Mouse (Mus musculus) limb, embryonic 14.5 days (tissue): Measurements from ENCODE around the gene Gdpgp1. TPM values are rescaled to one million over a fixed set of nuclear protein-coding genes. Genes with fewer than 3 reads are reported as not detected.

ENCODE experiments used
- ATAC-seq: fragments of 200-750 bp; cut with Nextera tagmentation; 2 replicates; pipeline ENCODE4 v1.8.0; 2017; ENCODE audit warnings: low read depth, moderate number of reproducible peaks, moderate TSS enrichment; ENCODE audit not compliant: low FRiP score
- DNase-seq: peaks from one replicate; pipeline ENCODE4 v3.0.0-alpha.2; 2015; ENCODE audit warnings: low spot score
- H3K27ac ChIP-seq: fragments of 300-500 bp; sonication (generic); replicated peaks from 2 replicates; pipeline ENCODE4 v1.5.1; 2014; ENCODE audit warnings: low read depth, mild to moderate bottlenecking, low read length, moderate library complexity, mixed read lengths
- H3K27me3 ChIP-seq: fragments of 300-500 bp; sonication (generic); 2 replicates; pipeline ENCODE4 v1.6.1; 2014; ENCODE audit warnings: low read length, mixed read lengths; ENCODE audit not compliant: control insufficient read depth, insufficient read depth
- H3K36me3 ChIP-seq: fragments of 300-500 bp; sonication (generic); 2 replicates; pipeline ENCODE4 v1.6.1; 2014; ENCODE audit warnings: mild to moderate bottlenecking, low read length, moderate library complexity, mixed read lengths; ENCODE audit not compliant: control insufficient read depth, insufficient read depth
- H3K4me1 ChIP-seq: fragments of 300-500 bp; sonication (generic); 2 replicates; pipeline ENCODE4 v1.6.1; 2014; ENCODE audit warnings: antibody characterized with exemption, low read length, mixed read lengths; ENCODE audit not compliant: control insufficient read depth, insufficient read depth
- H3K4me2 ChIP-seq: fragments of 300-500 bp; sonication (generic); replicated peaks from 2 replicates; pipeline ENCODE4 v1.6.1; 2014; ENCODE audit warnings: low read depth, mild to moderate bottlenecking, low read length, moderate library complexity; ENCODE audit not compliant: severe bottlenecking
- H3K4me3 ChIP-seq: fragments of 300-500 bp; sonication (generic); replicated peaks from 2 replicates; pipeline ENCODE4 v1.5.1; 2014; ENCODE audit warnings: low read length
- H3K9ac ChIP-seq: fragments of 300-500 bp; sonication (generic); 2 replicates; pipeline ENCODE4 v1.6.1; 2014; ENCODE audit warnings: mild to moderate bottlenecking, low read depth, low read length, moderate library complexity; ENCODE audit not compliant: severe bottlenecking
- H3K9me3 ChIP-seq: fragments of 300-500 bp; sonication (generic); 2 replicates; pipeline ENCODE4 v1.6.1; 2016; ENCODE audit warnings: low read length; ENCODE audit not compliant: control insufficient read depth
- POLR2A ChIP-seq: fragments of 200-500 bp; IDR thresholded peaks from 2 replicates; pipeline ENCODE4 v1.8.0; 2012; ENCODE audit warnings: inconsistent platforms, mild to moderate bottlenecking, moderate library complexity, borderline replicate concordance; ENCODE audit not compliant: insufficient read depth, insufficient read length; ENCODE audit errors: extremely low read depth
- WGBS: fragments of 180-500 bp; shearing (Covaris S2); extraction: QIAGEN DNeasy Blood & Tissue Kit; methylation state at CpG from one replicate; pipeline ENCODE4 v1.1.7; 2014; 5-methylcytosine and 5-hydroxymethylcytosine counted together
- polyA plus RNA-seq, 2 experiments: library from polyadenylated mRNA; depleted of rRNA in 1 of 2; stranded (reverse) in 1 of 2; unstranded in 1 of 2; fragments of >200 nt; fragmentation: Nextera tagmentation in 1 of 2; extraction: Ambion mirVana in 1 of 2; gene quantifications; 2 replicates each; pipeline versions ENCODE4 v1.2.1 to v1.2.3; 2012 to 2014

The Gdpgp1 gene
- polyA plus RNA-seq, 2 experiments, result 2.0 to 2.1 TPM

GRCm38 (mm10) chr7:80215398-80215797 lies 17.3 kb upstream of the Gdpgp1 start:
- Histone ChIP-seq H3K4me2 (no peak overlapping the region), H3K4me3 (no peak overlapping the region), H3K9ac (peak overlapping the region; percentile 2; the same call in 1 of the 2 replicates), H3K27ac (no peak overlapping the region), H3K9me3 (no peaks in the 10 kb centered on the region), H3K36me3 (peaks cover 63% of the 10 kb centered on the region), H3K27me3 (no peaks in the 10 kb centered on the region), H3K4me1 (no peaks in the 10 kb centered on the region)
- 38% methylated on average over 3 of the region's 4 CpGs for WGBS
- DNase-seq (peak; percentile 82), ATAC-seq (peak; percentile 84)
- no peak for TF ChIP-seq POLR2A

GRCm38 (mm10) chr7:80216566-80216965 lies 16.1 kb upstream of the Gdpgp1 start:
- DNase-seq (no peak), ATAC-seq (peak; percentile 31; the same call in 1 of the 2 replicates)
- TF ChIP-seq POLR2A, result no peak
- H3K27ac ChIP-seq, result no peak overlapping the region
- H3K27me3 ChIP-seq, result no peaks in the 10 kb centered on the region
- no peak overlapping the region for H3K4me2 ChIP-seq
- H3K36me3 ChIP-seq, result peaks cover 74% of the 10 kb centered on the region
- 72% methylated on average over 8 of the region's 8 CpGs for WGBS
- no peaks in the 10 kb centered on the region for H3K9me3 ChIP-seq
- H3K4me3 ChIP-seq, result no peak overlapping the region
- no peaks in the 10 kb centered on the region for H3K4me1 ChIP-seq
- no peak overlapping the region for H3K9ac ChIP-seq

DNA sequence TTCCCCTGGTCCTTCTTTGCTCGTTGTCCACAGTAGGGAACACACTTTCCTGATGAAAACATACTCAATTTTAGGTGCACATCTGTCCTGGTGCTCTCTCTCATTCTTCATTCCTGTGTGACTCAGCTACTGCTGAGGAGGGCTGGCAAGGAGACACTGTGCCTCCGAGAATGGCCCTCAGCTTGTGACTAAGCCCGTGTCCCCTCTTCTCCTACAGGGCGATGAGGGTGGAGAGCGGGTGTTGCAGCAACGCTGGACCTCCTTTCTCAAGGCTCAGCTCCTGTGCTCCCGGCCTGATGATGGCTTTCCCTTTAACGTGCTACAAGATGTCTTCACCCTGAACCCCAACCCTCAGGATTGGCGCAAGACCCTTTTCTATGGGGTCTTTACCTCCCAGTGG lies 14.0 kb upstream of the Gdpgp1 start:
- Histone ChIP-seq H3K4me2 (no peak overlapping the region), H3K27ac (no peak overlapping the region), H3K27me3 (no peaks in the 10 kb centered on the region), H3K36me3 (peaks cover 82% of the 10 kb centered on the region), H3K9me3 (no peaks in the 10 kb centered on the region), H3K4me3 (no peak overlapping the region), H3K4me1 (no peaks in the 10 kb centered on the region), H3K9ac (no peak overlapping the region)
- DNase-seq, result no peak
- ATAC-seq, result no peak
- 95% methylated on average over 9 of the region's 9 CpGs for WGBS
- no peak for TF ChIP-seq POLR2A

GRCm38 (mm10) chr7:80220237-80220797 lies 12.3 kb upstream of the Gdpgp1 start:
- Histone ChIP-seq H3K4me1 (no peaks in the 10 kb centered on the region), H3K27ac (no peak overlapping the region), H3K9me3 (no peaks in the 10 kb centered on the region), H3K9ac (no peak overlapping the region), H3K36me3 (peaks cover 88% of the 10 kb centered on the region), H3K4me3 (no peak overlapping the region), H3K4me2 (no peak overlapping the region), H3K27me3 (no peaks in the 10 kb centered on the region)
- no peak for TF ChIP-seq POLR2A
- 93% methylated on average over 9 of the region's 9 CpGs for WGBS
- no peak for DNase-seq
- no peak for ATAC-seq

DNA sequence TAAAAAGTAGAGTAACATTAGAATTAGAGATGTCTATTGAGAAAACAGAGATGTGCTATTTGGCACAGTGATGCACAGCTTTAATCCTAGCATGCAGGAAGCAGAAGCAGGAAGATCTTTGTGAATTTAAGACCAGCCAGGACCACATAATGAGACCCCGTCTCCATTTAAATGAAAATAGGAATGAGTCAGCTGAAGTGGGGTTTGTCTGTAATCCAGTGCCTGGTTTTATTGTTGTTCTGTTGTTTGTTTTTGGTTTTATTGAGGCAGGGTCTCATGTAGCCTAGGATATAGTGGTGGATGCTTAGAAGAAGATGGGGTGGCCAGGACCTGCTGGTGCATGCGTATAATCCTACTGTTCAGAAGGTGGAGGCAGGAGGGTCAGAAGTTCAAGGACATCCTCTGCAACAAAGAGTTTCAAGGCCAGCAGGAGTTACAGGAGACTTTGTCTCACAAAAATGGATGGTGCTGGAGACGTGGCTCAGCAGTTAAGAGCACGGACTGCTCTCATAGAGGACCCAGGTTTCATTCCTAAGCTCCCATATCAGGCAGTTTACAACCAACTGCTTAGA lies 11.4 kb upstream of the Gdpgp1 start:
- 87% methylated on average over 4 of the region's 4 CpGs for WGBS
- Histone ChIP-seq H3K9me3 (no peaks in the 10 kb centered on the region), H3K4me2 (no peak overlapping the region), H3K9ac (no peak overlapping the region), H3K4me1 (no peaks in the 10 kb centered on the region), H3K27me3 (no peaks in the 10 kb centered on the region), H3K36me3 (peaks cover 88% of the 10 kb centered on the region), H3K4me3 (no peak overlapping the region), H3K27ac (no peak overlapping the region)
- ATAC-seq (no peak), DNase-seq (no peak)
- no peak for TF ChIP-seq POLR2A
